32 mouse cellular contexts compared by ENCODE assay signal in genomic region chr16:44410176-44410575, GRCm38 (mm10). TPM values are rescaled to one million over a fixed set of nuclear protein-coding genes. Genes with fewer than 3 reads are reported as not detected.
DNase-seq lines count a peak whose midpoint lies in the region; ATAC-seq and TF ChIP-seq lines count a peak whose summit lies in the region.
"Had no signal": no experiment of that assay in that cellular context is flagged by ENCODE, and none has a peak within 500 bp of the region (broad histone marks: within the 10 kb centered on the region; RNA-seq: fewer than 3 reads in every experiment).

No protein-coding gene starts in this region.

- no peaks in the 10 kb centered on the region for H3K9me3 ChIP-seq in kidney, embryonic 16.5 days (ENCODE audit: low read length)
- H3K9me3 ChIP-seq in lung, postnatal 0 days (ENCODE audit: low read length): no peaks in the 10 kb centered on the region
- H3K9me3 ChIP-seq: embryonic facial prominence, embryonic 13.5 days; forebrain, embryonic 12.5 days; heart, embryonic 13.5 days; kidney, embryonic 15.5 days; limb, embryonic 10.5 days; limb, embryonic 15.5 days; liver, embryonic 15.5 days had no signal

- no peak overlapping the region for H3K27ac ChIP-seq in kidney, adult 2 months (ENCODE audit: insufficient read depth, low read depth, low read length)
- no peak overlapping the region for H3K27ac ChIP-seq in kidney, embryonic 16.5 days (ENCODE audit: low read length)
- H3K27ac ChIP-seq in lung, postnatal 0 days (ENCODE audit: low read length): no peak overlapping the region
- H3K27ac ChIP-seq: embryonic facial prominence, embryonic 13.5 days; forebrain, embryonic 12.5 days; heart, adult 2 months; heart, embryonic 13.5 days; hindbrain, embryonic 14.5 days; kidney, embryonic 15.5 days; limb, embryonic 10.5 days; limb, embryonic 15.5 days; liver, embryonic 15.5 days had no signal

- no peak for TF ChIP-seq EP300 in lung, postnatal 0 days (IDR thresholded peaks at IDR 0.05)

- H3K27me3 ChIP-seq in kidney, adult 2 months (replicated peaks; ENCODE audit: control insufficient read depth, insufficient read depth, low read length): no peaks in the 10 kb centered on the region
- no peaks in the 10 kb centered on the region for H3K27me3 ChIP-seq in kidney, embryonic 16.5 days (ENCODE audit: insufficient read depth, low read length)
- H3K27me3 ChIP-seq in lung, postnatal 0 days (replicated peaks; ENCODE audit: insufficient read depth, low read length): no peaks in the 10 kb centered on the region
- H3K27me3 ChIP-seq: embryonic facial prominence, embryonic 13.5 days; forebrain, embryonic 12.5 days; heart, embryonic 13.5 days; kidney, embryonic 15.5 days; limb, embryonic 15.5 days; liver, embryonic 15.5 days had no signal

- no peak overlapping the region for H3K9ac ChIP-seq in kidney, embryonic 16.5 days (replicated peaks; ENCODE audit: low read length)
- H3K9ac ChIP-seq in lung, postnatal 0 days (replicated peaks; ENCODE audit: low read depth): no peak overlapping the region
- H3K9ac ChIP-seq: embryonic facial prominence, embryonic 13.5 days; forebrain, embryonic 12.5 days; heart, embryonic 13.5 days; hindbrain, embryonic 14.5 days; kidney, embryonic 15.5 days; limb, embryonic 15.5 days; liver, embryonic 15.5 days had no signal

- TF ChIP-seq CTCF in kidney, adult 2 months (conservative IDR thresholded peaks at IDR 0.05; ENCODE audit: insufficient read depth, insufficient read length, low read depth, low read length): no peak
- TF ChIP-seq CTCF in lung, postnatal 0 days (IDR thresholded peaks at IDR 0.05): no peak
- TF ChIP-seq CTCF in lung, adult 2 months (IDR thresholded peaks at IDR 0.05; ENCODE audit: insufficient read depth, low read length): no peak

- no peaks in the 10 kb centered on the region for H3K4me1 ChIP-seq in kidney, adult 2 months (ENCODE audit: control insufficient read depth, insufficient read depth, low read length)
- H3K4me1 ChIP-seq in kidney, embryonic 16.5 days (ENCODE audit: insufficient read depth, low read length): no peaks in the 10 kb centered on the region
- no peaks in the 10 kb centered on the region for H3K4me1 ChIP-seq in lung, postnatal 0 days (ENCODE audit: insufficient read depth, low read depth, low read length)
- H3K4me1 ChIP-seq in lung, adult 2 months (ENCODE audit: control insufficient read depth, insufficient read depth, low read length): no peaks in the 10 kb centered on the region
- H3K4me1 ChIP-seq: embryonic facial prominence, embryonic 13.5 days; forebrain, embryonic 12.5 days; heart, embryonic 13.5 days; kidney, embryonic 15.5 days; limb, embryonic 10.5 days; limb, embryonic 15.5 days; liver, embryonic 15.5 days had no signal

- ATAC-seq in kidney, embryonic 16.5 days (ENCODE audit: low FRiP score, low TSS enrichment): no peak
- ATAC-seq in lung, postnatal 0 days: no peak
- ATAC-seq in granulocyte monocyte progenitor cell, adult 5-6 weeks (replicated peaks; ENCODE audit: poor library complexity, severe bottlenecking): peak; percentile 95
- no peak for ATAC-seq in erythroblast, adult 5-6 weeks (replicated peaks; ENCODE audit: low FRiP score, poor library complexity, severe bottlenecking)
- ATAC-seq: activated CD4-positive, CD25-positive, alpha-beta regulatory T cell, adult 4 months; CD4-positive, CD25-positive, alpha-beta regulatory T cell, adult 4 months; intestine, postnatal 0 days; midbrain, embryonic 16.5 days had no signal

- 36% methylated on average over 6 of the region's 6 CpGs for WGBS in kidney, adult 2 months
- WGBS in kidney, embryonic 16.5 days: 51% methylated on average over 6 of the region's 6 CpGs
- WGBS in lung, postnatal 0 days: 35% methylated on average over 6 of the region's 6 CpGs
- 48% methylated on average over 6 of the region's 6 CpGs for WGBS in lung, adult 2 months

- H3K4me3 ChIP-seq in kidney, adult 2 months (ENCODE audit: insufficient read depth, low read depth, low read length): no peak overlapping the region
- no peak overlapping the region for H3K4me3 ChIP-seq in kidney, embryonic 16.5 days (ENCODE audit: low read length)
- no peak overlapping the region for H3K4me3 ChIP-seq in lung, postnatal 0 days (ENCODE audit: low read depth, low read length)
- H3K4me3 ChIP-seq in lung, adult 2 months (replicated peaks; ENCODE audit: extremely low read depth, low read depth, low read length): no peak overlapping the region
- H3K4me3 ChIP-seq: embryonic facial prominence, embryonic 13.5 days; erythroblast, embryonic 14.5 days; forebrain, embryonic 12.5 days; heart, adult 2 months; heart, embryonic 13.5 days; kidney, embryonic 15.5 days; limb, embryonic 10.5 days; limb, embryonic 15.5 days; liver, embryonic 15.5 days had no signal

- DNase-seq in kidney, adult 2 months: peak; percentile 19
- peak; percentile 35 for DNase-seq in lung, postnatal 0 days (ENCODE audit: low spot score)
- DNase-seq in lung, adult 2 months: no peak
- peak; percentile 49 for DNase-seq in retina, embryonic 14.5 days (ENCODE audit: low spot score)
- DNase-seq in adrenal gland, postnatal 10 days: no peak
- DNase-seq: adrenal gland, adult 8-10 months; cerebellum, adult 11 months; cerebellum, adult 9-11 months; gastrocnemius, postnatal 14 days; heart, adult 2 months; kidney, postnatal 4 days; thymus, postnatal 4 days had no signal

- no peak for TF ChIP-seq POLR2A in kidney, adult 2 months (IDR thresholded peaks at IDR 0.05; ENCODE audit: low read depth, low read length)
- no peak for TF ChIP-seq POLR2A in lung, adult 2 months (IDR thresholded peaks at IDR 0.05; ENCODE audit: borderline replicate concordance, extremely low read depth, low read depth, low read length)

- H3K4me2 ChIP-seq in kidney, embryonic 16.5 days (replicated peaks; ENCODE audit: low read depth, low read length): no peak overlapping the region
- no peak overlapping the region for H3K4me2 ChIP-seq in lung, postnatal 0 days (replicated peaks; ENCODE audit: low read depth, low read length)
- H3K4me2 ChIP-seq: embryonic facial prominence, embryonic 13.5 days; forebrain, embryonic 12.5 days; heart, embryonic 13.5 days; hindbrain, embryonic 14.5 days; kidney, embryonic 15.5 days; limb, embryonic 15.5 days; liver, embryonic 15.5 days; midbrain, embryonic 11.5 days had no signal

- no peaks in the 10 kb centered on the region for H3K36me3 ChIP-seq in kidney, adult 2 months (ENCODE audit: control insufficient read depth, insufficient read depth, low read length)
- H3K36me3 ChIP-seq in kidney, embryonic 16.5 days (ENCODE audit: insufficient read depth, low read length): no peaks in the 10 kb centered on the region
- no peaks in the 10 kb centered on the region for H3K36me3 ChIP-seq in lung, postnatal 0 days (ENCODE audit: insufficient read depth, low read length)
- H3K36me3 ChIP-seq: embryonic facial prominence, embryonic 13.5 days; forebrain, embryonic 12.5 days; heart, embryonic 13.5 days; kidney, embryonic 15.5 days; limb, embryonic 10.5 days; limb, embryonic 15.5 days; liver, embryonic 15.5 days had no signal

RNA-seq across cellular contexts. Expression of gene Cfap44, which starts 15.6 kb away (rescaled TPM):
- 0.03 and 0.15 TPM in 2 replicates for polyA plus RNA-seq in kidney, adult 2 months (2012; rRNA removed)
- polyA plus RNA-seq in kidney, embryonic 16.5 days (2015; fragmentation: Nextera tagmentation; extraction: Ambion mirVana): 0.54 and 0.74 TPM in 2 replicates
- 4.7 and 6.8 TPM in 2 replicates for polyA plus RNA-seq in lung, postnatal 0 days (2015; fragmentation: Nextera tagmentation; extraction: Ambion mirVana)
- polyA plus RNA-seq in lung, adult 2 months (2012; rRNA removed): 3.3 and 4.8 TPM in 2 replicates
- not detected in 2 replicates for total RNA-seq in granulocyte monocyte progenitor cell, adult 5-6 weeks (2014; fragmentation: Nextera tagmentation)
- total RNA-seq in granulocyte monocyte progenitor cell, adult 5-6 weeks (2017): 0.26 TPM in 1 of 2 replicates, not detected in the other
- total RNA-seq in erythroblast, adult 5-6 weeks (2015; ENCODE audit: low replicate concordance): not detected in 2 replicates
- total RNA-seq in erythroblast, adult 5-6 weeks (2017; ENCODE audit: low replicate concordance): not detected in 2 replicates
- total RNA-seq in adrenal gland, postnatal 10 days (2021): 1 to 10 TPM in 1 of 2 experiments, under 1 TPM in 1; 0.42 to 1.1 TPM
- total RNA-seq: heart, adult 2 months; heart, postnatal 10 days; hematopoietic stem cell, adult 5-6 weeks; neutrophil, adult 5-6 weeks had no signal
- polyA plus RNA-seq: activated CD4-positive, CD25-positive, alpha-beta regulatory T cell, adult 4 months; CD4-positive, CD25-positive, alpha-beta regulatory T cell, adult 4 months; erythroblast, embryonic 14.5 days; heart, embryonic 13.5 days; intestine, postnatal 0 days had no signal

Comparison
In these comparisons a context has a peak if more than half of its experiments do, and no peak if none do; other contexts are left out.
1. DNase-seq: peak in kidney, adult 2 months (single experiment), lung, postnatal 0 days (single experiment) and retina, embryonic 14.5 days (single experiment); none in lung, adult 2 months (single experiment) and adrenal gland, postnatal 10 days (single experiment).